In genomic region chr7:43918871-43919270, GRCm38 (mm10) we compare ENCODE assay signal across 23 mouse cellular contexts. TPM values are rescaled to one million over a fixed set of nuclear protein-coding genes. Genes with fewer than 3 reads are reported as not detected.
"Had no signal": no experiment of that assay in that cellular context is flagged by ENCODE, and none has a peak within 500 bp of the region (broad histone marks: within the 10 kb centered on the region; RNA-seq: fewer than 3 reads in every experiment).

No protein-coding gene starts in this region.

- DNase-seq: gastrocnemius, postnatal 14 days; gastrocnemius, postnatal 36 days; heart, adult 18-20 months; heart, postnatal 10 days; kidney, adult 18-20 months; kidney, adult 8-10 months; kidney, postnatal 10 days; kidney, postnatal 25 days; kidney, postnatal 4 days; liver; liver, embryonic 13.5 days had no signal

RNA-seq across cellular contexts. Expression of gene Klk15, which starts 14.7 kb away (rescaled TPM):
- total RNA-seq: gastrocnemius, adult 18-20 months; gastrocnemius, adult 8-10 months; gastrocnemius, postnatal 14 days; gastrocnemius, postnatal 36 days; heart, adult 18-20 months; heart, adult 8-10 months; heart, postnatal 10 days; heart, postnatal 25 days; hematopoietic stem cell, adult 5-6 weeks; hindbrain, postnatal 0 days; layer of hippocampus, adult 2 months; layer of hippocampus, postnatal 10 days; layer of hippocampus, postnatal 25 days; left cerebral cortex, adult 2 months; left cerebral cortex, postnatal 14 days; left cerebral cortex, postnatal 36 days had no signal

RNA-seq across cellular contexts. Expression of gene Klk1b8, which starts 31.6 kb away (rescaled TPM):
- total RNA-seq: gastrocnemius, adult 18-20 months; gastrocnemius, adult 8-10 months; gastrocnemius, postnatal 36 days; heart, adult 18-20 months; heart, adult 8-10 months; heart, postnatal 10 days; heart, postnatal 25 days; hematopoietic stem cell, adult 5-6 weeks; hindbrain, postnatal 0 days; layer of hippocampus, adult 2 months; layer of hippocampus, postnatal 10 days; layer of hippocampus, postnatal 25 days; left cerebral cortex, adult 2 months; left cerebral cortex, postnatal 14 days; left cerebral cortex, postnatal 36 days had no signal

RNA-seq across cellular contexts. Expression of gene Klk4, which starts 37.9 kb away (rescaled TPM):
- total RNA-seq: gastrocnemius, adult 18-20 months; gastrocnemius, adult 8-10 months; gastrocnemius, postnatal 14 days; gastrocnemius, postnatal 36 days; heart, adult 18-20 months; heart, adult 8-10 months; heart, postnatal 10 days; heart, postnatal 25 days; hematopoietic stem cell, adult 5-6 weeks; layer of hippocampus, adult 2 months; layer of hippocampus, postnatal 10 days; layer of hippocampus, postnatal 25 days; left cerebral cortex, adult 2 months; left cerebral cortex, postnatal 14 days; left cerebral cortex, postnatal 36 days had no signal

RNA-seq across cellular contexts. Expression of gene Klk1b1, which starts 47.7 kb away (rescaled TPM):
- total RNA-seq: gastrocnemius, adult 18-20 months; gastrocnemius, adult 8-10 months; gastrocnemius, postnatal 14 days; gastrocnemius, postnatal 36 days; heart, adult 18-20 months; heart, adult 8-10 months; heart, postnatal 10 days; heart, postnatal 25 days; hematopoietic stem cell, adult 5-6 weeks; hindbrain, postnatal 0 days; layer of hippocampus, adult 2 months; layer of hippocampus, postnatal 10 days; layer of hippocampus, postnatal 25 days; left cerebral cortex, adult 2 months; left cerebral cortex, postnatal 14 days; left cerebral cortex, postnatal 36 days had no signal

RNA-seq across cellular contexts. Expression of gene Klk1b9, which starts 57.0 kb away (rescaled TPM):
- total RNA-seq: gastrocnemius, adult 18-20 months; gastrocnemius, adult 8-10 months; gastrocnemius, postnatal 14 days; gastrocnemius, postnatal 36 days; heart, adult 18-20 months; heart, adult 8-10 months; heart, postnatal 10 days; heart, postnatal 25 days; hematopoietic stem cell, adult 5-6 weeks; hindbrain, postnatal 0 days; layer of hippocampus, adult 2 months; layer of hippocampus, postnatal 10 days; layer of hippocampus, postnatal 25 days; left cerebral cortex, adult 2 months; left cerebral cortex, postnatal 14 days; left cerebral cortex, postnatal 36 days had no signal
